Mouse (Mus musculus): ENCODE results near the gene Tmem135. TPM values are rescaled to one million over a fixed set of nuclear protein-coding genes. Genes with fewer than 3 reads are reported as not detected.

The Tmem135 gene
- polyA plus RNA-seq, 1 experiment from 2014 or later: 22.8 TPM

- Histone ChIP-seq H3K4me1 (0 out of 2 replicates have a peak, but pooled peaks cover 3% of the 10 kb centered on the region), H3K9ac (no peak overlapping the region), H3K4me2 (replicated peaks) (no peak overlapping the region), H3K36me3 (no peaks in the 10 kb centered on the region), H3K9me3 (replicated peaks) (no peaks in the 10 kb centered on the region), H3K27ac (no peak overlapping the region), H3K27me3 (no peaks in the 10 kb centered on the region), H3K4me3 (no peak overlapping the region)
- no peak for ATAC-seq (ENCODE audit: low FRiP score)
- 67% methylated on average over 8 of the region's 8 CpGs for WGBS
Observed at GRCm38 (mm10) chr7:89396386-89396785, 7.6 kb downstream of the Tmem135 start.

GRCm38 (mm10) chr7:89395399-89395798 lies 8.6 kb downstream of the Tmem135 start:
- WGBS: 78% methylated on average over 1 of the region's 1 CpGs
- no peaks in the 10 kb centered on the region for H3K4me1 ChIP-seq
- H3K4me2 ChIP-seq (replicated peaks): no peak overlapping the region
- H3K9ac ChIP-seq: no peak overlapping the region
- ATAC-seq (ENCODE audit: low FRiP score): no peak
- H3K4me3 ChIP-seq: no peak overlapping the region
- H3K27ac ChIP-seq: no peak overlapping the region
- H3K36me3 ChIP-seq: no peaks in the 10 kb centered on the region
- H3K9me3 ChIP-seq (replicated peaks): no peaks in the 10 kb centered on the region
- H3K27me3 ChIP-seq: no peaks in the 10 kb centered on the region

- Histone ChIP-seq H3K4me3 (no peak overlapping the region), H3K27me3 (no peaks in the 10 kb centered on the region), H3K27ac (no peak overlapping the region), H3K9ac (no peak overlapping the region), H3K4me1 (no peaks in the 10 kb centered on the region), H3K9me3 (replicated peaks) (no peaks in the 10 kb centered on the region), H3K4me2 (replicated peaks) (no peak overlapping the region), H3K36me3 (no peaks in the 10 kb centered on the region)
- 93% methylated on average over 1 of the region's 1 CpGs for WGBS
- ATAC-seq (ENCODE audit: low FRiP score): no peak
Observed at GRCm38 (mm10) chr7:89392825-89393224, 11.2 kb downstream of the Tmem135 start.

- Histone ChIP-seq H3K9ac (no peak overlapping the region), H3K27ac (no peak overlapping the region), H3K4me1 (no peaks in the 10 kb centered on the region), H3K9me3 (replicated peaks) (no peaks in the 10 kb centered on the region), H3K27me3 (no peaks in the 10 kb centered on the region), H3K36me3 (no peaks in the 10 kb centered on the region), H3K4me2 (replicated peaks) (no peak overlapping the region), H3K4me3 (no peak overlapping the region)
- WGBS: 70% methylated on average over 4 of the region's 4 CpGs
- no peak for ATAC-seq (ENCODE audit: low FRiP score)
Observed at GRCm38 (mm10) chr7:89392388-89392787, 11.6 kb downstream of the Tmem135 start.

GRCm38 (mm10) chr7:89391831-89392230 lies 12.2 kb downstream of the Tmem135 start:
- Histone ChIP-seq H3K36me3 (no peaks in the 10 kb centered on the region), H3K27ac (no peak overlapping the region)
- WGBS: 88% methylated on average over 4 of the region's 4 CpGs

GRCm38 (mm10) chr7:89391281-89391680 lies 12.7 kb downstream of the Tmem135 start:
- no peak overlapping the region for H3K27ac ChIP-seq
- no peak overlapping the region for H3K4me3 ChIP-seq
- no peaks in the 10 kb centered on the region for H3K36me3 ChIP-seq
- H3K9me3 ChIP-seq (replicated peaks): no peaks in the 10 kb centered on the region
- no peaks in the 10 kb centered on the region for H3K27me3 ChIP-seq
- H3K4me2 ChIP-seq (replicated peaks): no peak overlapping the region
- ATAC-seq (ENCODE audit: low FRiP score): no peak
- no peaks in the 10 kb centered on the region for H3K4me1 ChIP-seq
- no peak overlapping the region for H3K9ac ChIP-seq
- 91% methylated on average over 3 of the region's 3 CpGs for WGBS

More at GRCm38 (mm10) chr7:89391831-89392230, 12.2 kb downstream of the Tmem135 start:
- no peaks in the 10 kb centered on the region for H3K9me3 ChIP-seq (replicated peaks)
- no peak overlapping the region for H3K9ac ChIP-seq
- no peak for ATAC-seq (ENCODE audit: low FRiP score)
- no peaks in the 10 kb centered on the region for H3K27me3 ChIP-seq
- no peak overlapping the region for H3K4me3 ChIP-seq
- H3K4me1 ChIP-seq: no peaks in the 10 kb centered on the region
- H3K4me2 ChIP-seq (replicated peaks): no peak overlapping the region

GRCm38 (mm10) chr7:89390660-89391059 lies 13.4 kb downstream of the Tmem135 start:
- Histone ChIP-seq H3K9me3 (replicated peaks) (no peaks in the 10 kb centered on the region), H3K27ac (no peak overlapping the region), H3K4me3 (no peak overlapping the region), H3K4me2 (replicated peaks) (no peak overlapping the region), H3K27me3 (no peaks in the 10 kb centered on the region), H3K4me1 (no peaks in the 10 kb centered on the region), H3K36me3 (no peaks in the 10 kb centered on the region), H3K9ac (no peak overlapping the region)
- 83% methylated on average over 2 of the region's 2 CpGs for WGBS
- no peak for ATAC-seq (ENCODE audit: low FRiP score)

- no peak overlapping the region for H3K4me2 ChIP-seq (replicated peaks)
- H3K4me1 ChIP-seq: no peaks in the 10 kb centered on the region
- WGBS: 80% methylated on average over 3 of the region's 3 CpGs
- no peak overlapping the region for H3K27ac ChIP-seq
- no peak overlapping the region for H3K9ac ChIP-seq
- no peaks in the 10 kb centered on the region for H3K9me3 ChIP-seq (replicated peaks)
- no peak for ATAC-seq (ENCODE audit: low FRiP score)
- no peaks in the 10 kb centered on the region for H3K27me3 ChIP-seq
- H3K36me3 ChIP-seq: no peaks in the 10 kb centered on the region
- no peak overlapping the region for H3K4me3 ChIP-seq
Observed at GRCm38 (mm10) chr7:89388981-89389380, 15.0 kb downstream of the Tmem135 start.

- H3K9ac ChIP-seq: no peak overlapping the region
- H3K4me2 ChIP-seq (replicated peaks): no peak overlapping the region
- no peak overlapping the region for H3K27ac ChIP-seq
- no peaks in the 10 kb centered on the region for H3K36me3 ChIP-seq
- no peaks in the 10 kb centered on the region for H3K9me3 ChIP-seq (replicated peaks)
- no peaks in the 10 kb centered on the region for H3K27me3 ChIP-seq
- no peak overlapping the region for H3K4me3 ChIP-seq
- no peaks in the 10 kb centered on the region for H3K4me1 ChIP-seq
- no peak for ATAC-seq (ENCODE audit: low FRiP score)
- WGBS: 89% methylated on average over 3 of the region's 3 CpGs
Observed at GRCm38 (mm10) chr7:89382892-89383291, 21.1 kb downstream of the Tmem135 start.

- Histone ChIP-seq H3K27ac (no peak overlapping the region), H3K9me3 (replicated peaks) (no peaks in the 10 kb centered on the region), H3K9ac (no peak overlapping the region), H3K27me3 (no peaks in the 10 kb centered on the region), H3K4me1 (no peaks in the 10 kb centered on the region), H3K36me3 (no peaks in the 10 kb centered on the region), H3K4me3 (no peak overlapping the region), H3K4me2 (replicated peaks) (no peak overlapping the region)
- WGBS: 42% methylated on average over 7 of the region's 7 CpGs
- ATAC-seq (ENCODE audit: low FRiP score): no peak
Observed at GRCm38 (mm10) chr7:89380935-89381705, 22.9 kb downstream of the Tmem135 start.

GRCm38 (mm10) chr7:89371623-89372295 lies 32.3 kb downstream of the Tmem135 start:
- Histone ChIP-seq H3K4me2 (replicated peaks) (no peak overlapping the region), H3K9me3 (replicated peaks) (no peaks in the 10 kb centered on the region), H3K27ac (no peak overlapping the region), H3K4me1 (no peaks in the 10 kb centered on the region), H3K9ac (no peak overlapping the region), H3K4me3 (no peak overlapping the region), H3K27me3 (no peaks in the 10 kb centered on the region), H3K36me3 (no peaks in the 10 kb centered on the region)
- WGBS: 86% methylated on average over 6 of the region's 6 CpGs
- ATAC-seq (ENCODE audit: low FRiP score): no peak

- Histone ChIP-seq H3K4me2 (replicated peaks) (no peak overlapping the region), H3K27me3 (no peaks in the 10 kb centered on the region), H3K4me3 (no peak overlapping the region), H3K9ac (no peak overlapping the region), H3K27ac (no peak overlapping the region), H3K4me1 (no peaks in the 10 kb centered on the region), H3K9me3 (replicated peaks) (no peaks in the 10 kb centered on the region), H3K36me3 (no peaks in the 10 kb centered on the region)
- no peak for ATAC-seq (ENCODE audit: low FRiP score)
- WGBS: 58% methylated on average over 1 of the region's 1 CpGs
Observed at GRCm38 (mm10) chr7:89370917-89371316, 33.1 kb downstream of the Tmem135 start.

GRCm38 (mm10) chr7:89370086-89370485 lies 33.9 kb downstream of the Tmem135 start:
- no peaks in the 10 kb centered on the region for H3K36me3 ChIP-seq
- H3K9me3 ChIP-seq (replicated peaks): no peaks in the 10 kb centered on the region
- H3K4me3 ChIP-seq: no peak overlapping the region
- 85% methylated on average over 1 of the region's 1 CpGs for WGBS
- H3K4me2 ChIP-seq (replicated peaks): no peak overlapping the region
- no peaks in the 10 kb centered on the region for H3K27me3 ChIP-seq
- ATAC-seq (ENCODE audit: low FRiP score): no peak
- no peaks in the 10 kb centered on the region for H3K4me1 ChIP-seq
- no peak overlapping the region for H3K9ac ChIP-seq
- no peak overlapping the region for H3K27ac ChIP-seq
